Mouse (Mus musculus) kidney, embryonic 16.5 days (tissue): ENCODE measurements around the gene Hoxa10. TPM values are rescaled to one million over a fixed set of nuclear protein-coding genes. Genes with fewer than 3 reads are reported as not detected.

ENCODE experiments used
- ATAC-seq: fragments of 200-750 bp; cut with Nextera tagmentation; 2 replicates; pipeline ENCODE4 v1.8.0; 2017; ENCODE audit warnings: moderate TSS enrichment; ENCODE audit not compliant: low FRiP score, low TSS enrichment
- H3K27ac ChIP-seq: fragments of 300-500 bp; sonication (generic); 2 replicates; pipeline ENCODE4 v1.5.1; 2014; ENCODE audit warnings: low read length
- H3K27me3 ChIP-seq: fragments of 300-500 bp; sonication (generic); 2 replicates; pipeline ENCODE4 v1.6.1; 2014; ENCODE audit warnings: low read length, control low read depth, mixed read lengths; ENCODE audit not compliant: insufficient read depth
- H3K36me3 ChIP-seq: fragments of 300-500 bp; sonication (generic); 2 replicates; pipeline ENCODE4 v1.6.1; 2014; ENCODE audit warnings: low read length, control low read depth, mixed read lengths; ENCODE audit not compliant: insufficient read depth
- H3K4me1 ChIP-seq: fragments of 300-500 bp; sonication (generic); 2 replicates; pipeline ENCODE4 v1.6.1; 2014; ENCODE audit warnings: low read length, control low read depth, mixed read lengths; ENCODE audit not compliant: insufficient read depth
- H3K4me2 ChIP-seq: fragments of 300-500 bp; sonication (generic); replicated peaks from 2 replicates; pipeline ENCODE4 v1.6.1; 2014; ENCODE audit warnings: low read depth, low read length
- H3K4me3 ChIP-seq: fragments of 300-500 bp; sonication (generic); 2 replicates; pipeline ENCODE4 v1.5.1; 2014; ENCODE audit warnings: mild to moderate bottlenecking, low read length
- H3K9ac ChIP-seq: fragments of 300-500 bp; sonication (generic); replicated peaks from 2 replicates; pipeline ENCODE4 v1.6.1; 2014; ENCODE audit warnings: low read length
- H3K9me3 ChIP-seq: fragments of 300-500 bp; sonication (generic); 2 replicates; pipeline ENCODE4 v1.6.1; 2016; ENCODE audit warnings: low read length, control low read depth
- WGBS: fragments of 180-500 bp; shearing (Covaris S2); extraction: QIAGEN DNeasy Blood & Tissue Kit; methylation state at CpG from one replicate; pipeline ENCODE4 v1.1.7; 2014; 5-methylcytosine and 5-hydroxymethylcytosine counted together
- polyA plus RNA-seq: library from polyadenylated mRNA; unstranded; fragments of >200 nt; fragmentation: Nextera tagmentation; extraction: Ambion mirVana; gene quantifications from 2 replicates; pipeline ENCODE4 v1.2.1, GENCODE M21; 2015

The Hoxa10 gene
- polyA plus RNA-seq, 1 experiment from 2014 or later: 147 TPM

GRCm38 (mm10) chr6:52208868-52209684 is 31.6 kb downstream of the Hoxa10 start:
- H3K27me3 ChIP-seq: 0 out of 2 replicates have a peak, but pooled peaks cover 4% of the 10 kb centered on the region
- peak overlapping the region; percentile 81 for H3K4me2 ChIP-seq
- H3K4me3 ChIP-seq: peak overlapping the region; percentile 80
- peaks cover 58% of the 10 kb centered on the region for H3K4me1 ChIP-seq
- no peaks in the 10 kb centered on the region for H3K9me3 ChIP-seq
- ATAC-seq: peak; percentile 14; the same call in 1 of the 2 replicates
- peak overlapping the region; percentile 75 for H3K9ac ChIP-seq
- 7% methylated on average over 16 of the region's 18 CpGs for WGBS
- peaks cover 8% of the 10 kb centered on the region; the same call in 1 of the 2 replicates for H3K36me3 ChIP-seq
- peak overlapping the region; percentile 84 for H3K27ac ChIP-seq

- no peaks in the 10 kb centered on the region for H3K9me3 ChIP-seq
- WGBS: 2% methylated on average over 46 of the region's 47 CpGs
- ATAC-seq: no peak; the same call in 1 of the 2 replicates
Observed at GRCm38 (mm10) chr6:52208072-52208867, 32.4 kb downstream of the Hoxa10 start, which contains the start of gene Hoxa6. Gene Hoxa6, minus strand, starts transcription at chr6:52208722.

GRCm38 (mm10) chr6:52207684-52207976 is 33.0 kb downstream of the Hoxa10 start:
- Histone ChIP-seq H3K4me1 (peaks cover 64% of the 10 kb centered on the region), H3K9ac (peak overlapping the region; percentile 62), H3K27me3 (0 out of 2 replicates have a peak, but pooled peaks cover 4% of the 10 kb centered on the region), H3K27ac (peak overlapping the region; percentile 56), H3K4me2 (peak overlapping the region; percentile 81), H3K4me3 (peak overlapping the region; percentile 55), H3K36me3 (peaks cover 8% of the 10 kb centered on the region; the same call in 1 of the 2 replicates), H3K9me3 (no peaks in the 10 kb centered on the region)
- ATAC-seq: no peak

More at GRCm38 (mm10) chr6:52208072-52208867, 32.4 kb downstream of the Hoxa10 start, which contains the start of gene Hoxa6:
- Histone ChIP-seq H3K4me1 (peaks cover 60% of the 10 kb centered on the region), H3K27me3 (0 out of 2 replicates have a peak, but pooled peaks cover 4% of the 10 kb centered on the region), H3K4me2 (peak within 1 kb of the TSS; percentile 81), H3K9ac (peak within 1 kb of the TSS; percentile 75), H3K4me3 (peak within 1 kb of the TSS; percentile 80), H3K36me3 (peaks cover 8% of the 10 kb centered on the region; the same call in 1 of the 2 replicates), H3K27ac (peak within 1 kb of the TSS; percentile 84)

- peaks cover 69% of the 10 kb centered on the region for H3K4me1 ChIP-seq
- H3K27me3 ChIP-seq: 0 out of 2 replicates have a peak, but pooled peaks cover 4% of the 10 kb centered on the region
- 18% methylated on average over 4 of the region's 4 CpGs for WGBS
- H3K4me2 ChIP-seq: peak overlapping the region; percentile 81
- peaks cover 8% of the 10 kb centered on the region; the same call in 1 of the 2 replicates for H3K36me3 ChIP-seq
- no peak for ATAC-seq
- peak overlapping the region; percentile 56 for H3K27ac ChIP-seq
- H3K4me3 ChIP-seq: peak overlapping the region; percentile 55
- H3K9me3 ChIP-seq: no peaks in the 10 kb centered on the region
- H3K9ac ChIP-seq: peak overlapping the region; percentile 62
Observed at GRCm38 (mm10) chr6:52206882-52207683, 33.6 kb downstream of the Hoxa10 start.

- H3K9ac ChIP-seq: peak overlapping the region; percentile 62
- H3K9me3 ChIP-seq: no peaks in the 10 kb centered on the region
- H3K36me3 ChIP-seq: peaks cover 17% of the 10 kb centered on the region; the same call in 1 of the 2 replicates
- H3K4me1 ChIP-seq: peaks cover 77% of the 10 kb centered on the region
- H3K4me2 ChIP-seq: peak overlapping the region; percentile 81
- H3K4me3 ChIP-seq: peak overlapping the region; percentile 55
- ATAC-seq: no peak
- peak overlapping the region; percentile 43 for H3K27ac ChIP-seq
- WGBS: 14% methylated on average over 55 of the region's 55 CpGs
- H3K27me3 ChIP-seq: 0 out of 2 replicates have a peak, but pooled peaks cover 6% of the 10 kb centered on the region
Observed at GRCm38 (mm10) chr6:52205638-52206621, 34.7 kb downstream of the Hoxa10 start.

GRCm38 (mm10) chr6:52205221-52205620 is 35.4 kb downstream of the Hoxa10 start:
- H3K4me3 ChIP-seq: peak overlapping the region; percentile 55
- H3K4me1 ChIP-seq: peaks cover 82% of the 10 kb centered on the region
- H3K4me2 ChIP-seq: peak overlapping the region; percentile 81
- peak overlapping the region; percentile 43 for H3K27ac ChIP-seq
- 0 out of 2 replicates have a peak, but pooled peaks cover 5% of the 10 kb centered on the region for H3K27me3 ChIP-seq
- peaks cover 18% of the 10 kb centered on the region; the same call in 1 of the 2 replicates for H3K36me3 ChIP-seq
- ATAC-seq: no peak
- no peaks in the 10 kb centered on the region for H3K9me3 ChIP-seq
- 14% methylated on average over 14 of the region's 14 CpGs for WGBS
- peak overlapping the region; percentile 62 for H3K9ac ChIP-seq

- peak within 1 kb of the TSS; percentile 78 for H3K9ac ChIP-seq
- peaks cover 18% of the 10 kb centered on the region; the same call in 1 of the 2 replicates for H3K36me3 ChIP-seq
- under 1% methylated on average over 62 of the region's 65 CpGs for WGBS
- H3K4me1 ChIP-seq: peaks cover 81% of the 10 kb centered on the region
- peak; percentile 70 for ATAC-seq
- no peaks in the 10 kb centered on the region for H3K9me3 ChIP-seq
- H3K27me3 ChIP-seq: 0 out of 2 replicates have a peak, but pooled peaks cover 5% of the 10 kb centered on the region
- peak within 1 kb of the TSS; percentile 81 for H3K4me2 ChIP-seq
- peak within 1 kb of the TSS; percentile 55 for H3K4me3 ChIP-seq
- peak within 1 kb of the TSS; percentile 78 for H3K27ac ChIP-seq
Observed at GRCm38 (mm10) chr6:52204050-52204752, 36.5 kb downstream of the Hoxa10 start, which contains the start of gene Hoxa5. Gene Hoxa5, minus strand, starts transcription at chr6:52204587.
